Mouse (Mus musculus) B cell, adult 2 months (primary cell): ENCODE results near the gene Gpt2.
A peak's percentile ranks its signal among the peaks of the same experiment; 100 is the strongest.

Experiments used
- DNase-seq, 2 experiments: peaks; one replicate each; pipeline ENCODE4 v3.0.0; 2022

The Gpt2 gene

DNA sequence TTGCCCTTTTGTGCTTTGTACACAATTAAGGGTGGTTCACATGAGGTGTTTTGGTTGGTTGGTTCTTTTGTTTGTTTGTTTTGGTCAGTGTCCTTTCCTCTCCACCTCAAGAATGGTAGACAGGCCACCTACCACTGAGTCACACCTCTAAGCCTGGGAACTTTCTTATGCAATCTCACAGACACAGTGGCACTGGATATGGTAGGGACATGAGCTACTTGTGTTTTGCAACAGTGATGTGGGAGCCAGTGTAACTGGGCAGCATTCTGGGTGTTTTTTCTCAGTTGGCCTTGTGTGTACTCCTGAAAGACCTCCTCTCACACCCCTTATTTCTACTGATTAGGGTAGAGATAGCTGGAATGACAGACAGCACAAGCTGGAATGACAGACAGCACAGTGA lies 3.7 kb upstream of the Gpt2 start:
- DNase-seq: no peak

DNA sequence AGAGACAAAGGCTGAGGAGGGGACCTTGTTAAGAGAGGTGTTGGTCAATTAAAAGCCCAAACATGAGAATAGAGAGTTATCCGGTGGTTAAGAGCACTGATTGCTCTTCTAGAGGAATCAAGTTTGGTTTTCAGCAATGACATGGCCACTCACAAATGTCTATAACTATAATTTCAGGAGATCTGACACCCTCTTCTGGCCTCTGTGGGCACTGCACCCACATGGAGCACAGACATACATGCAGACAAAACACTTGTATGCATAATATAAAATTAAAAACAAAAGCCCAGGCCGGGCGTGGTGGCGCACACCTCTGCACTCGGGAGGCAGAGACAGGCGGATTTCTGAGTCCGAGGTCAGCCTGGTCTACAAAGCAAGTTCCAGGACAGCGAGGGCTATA lies 2.8 kb upstream of the Gpt2 start:
- DNase-seq: peak; percentile 10 to 15

DNA sequence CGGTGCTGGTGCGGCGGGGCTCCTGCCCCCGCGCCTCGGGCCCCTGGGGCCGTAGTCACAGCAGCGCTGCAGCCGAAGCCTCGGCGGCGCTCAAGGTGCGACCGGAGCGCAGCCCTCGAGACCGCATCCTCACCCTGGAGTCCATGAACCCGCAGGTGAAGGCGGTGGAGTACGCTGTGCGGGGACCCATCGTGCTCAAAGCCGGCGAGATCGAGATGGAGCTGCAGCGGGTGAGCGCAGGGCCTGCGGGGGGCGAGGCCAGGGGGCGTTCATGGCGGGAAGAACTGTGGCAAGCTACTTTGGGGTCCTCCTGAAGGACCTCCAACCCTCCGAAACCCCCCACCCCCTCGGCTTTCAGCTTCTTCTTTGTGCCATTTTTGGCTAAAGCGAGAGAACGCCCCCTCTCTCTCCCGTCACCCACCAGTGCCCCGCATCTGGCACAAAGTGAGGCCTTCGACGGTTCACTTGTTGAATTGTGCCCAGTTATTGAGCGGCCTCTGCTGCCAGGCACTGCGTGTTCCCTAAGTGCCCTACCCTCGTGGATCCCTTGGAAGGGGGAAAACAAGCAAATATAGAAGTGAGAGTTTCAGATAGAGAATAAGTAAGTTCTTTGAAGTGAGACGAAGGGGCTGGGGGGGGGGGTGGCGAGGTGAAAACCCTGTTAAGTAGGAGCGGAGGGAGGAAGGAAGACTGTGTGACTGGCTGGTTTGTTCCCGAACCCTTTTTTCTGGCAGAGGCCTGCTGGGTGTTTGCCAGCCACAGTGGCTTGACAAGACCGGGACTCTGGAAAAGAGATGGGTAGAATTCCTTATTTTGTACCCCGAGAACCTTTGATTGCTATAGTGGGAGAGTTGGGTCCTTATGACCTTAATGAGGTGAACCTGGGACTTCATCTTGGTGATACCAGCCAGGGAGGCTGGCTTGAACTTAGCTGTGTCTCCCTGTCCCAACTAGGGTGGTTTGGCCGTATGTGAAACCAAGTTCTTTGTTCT lies 860 bp downstream of the Gpt2 start:
- DNase-seq: peak in 1 of 2 experiments; percentile 4

DNA sequence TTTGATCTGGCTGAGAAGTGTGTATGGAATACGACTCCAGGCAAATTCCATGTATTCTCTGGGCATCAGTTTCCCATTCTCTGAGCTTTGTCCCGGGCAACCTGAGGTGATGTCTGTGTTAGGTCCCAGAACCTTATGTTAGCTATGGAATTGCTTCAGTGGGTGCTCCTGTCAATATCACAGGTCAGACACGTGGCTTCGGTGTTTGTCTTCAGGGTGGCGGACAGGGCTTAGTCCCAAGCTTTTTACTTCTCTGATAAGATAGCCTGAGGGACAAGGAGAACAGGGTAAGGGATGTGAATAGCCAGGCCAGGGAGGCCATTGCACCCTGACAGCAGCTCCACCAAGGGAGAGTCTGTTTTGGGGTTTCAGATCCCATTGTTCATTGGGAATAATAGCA lies 3.7 kb downstream of the Gpt2 start:
- DNase-seq: no peak

DNA sequence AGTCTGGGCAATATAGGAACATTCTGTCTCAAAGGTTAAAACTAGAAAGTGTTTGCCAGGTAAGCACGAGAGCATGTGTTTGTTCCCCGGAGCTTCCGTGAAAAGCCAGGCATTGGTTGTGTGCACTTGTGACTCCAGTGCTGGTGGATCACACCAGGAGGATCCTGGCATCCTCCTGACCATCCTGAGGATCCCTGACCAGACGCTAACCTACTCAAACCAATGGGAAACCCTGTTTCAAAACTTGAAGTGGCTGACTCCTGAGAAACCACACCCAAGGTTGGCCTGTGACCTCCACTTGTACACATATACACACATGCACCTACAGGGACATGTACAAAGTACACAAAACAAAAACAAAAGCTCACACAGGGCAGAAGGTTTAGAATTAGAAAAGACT lies 4.4 kb downstream of the Gpt2 start:
- no peak for DNase-seq

DNA sequence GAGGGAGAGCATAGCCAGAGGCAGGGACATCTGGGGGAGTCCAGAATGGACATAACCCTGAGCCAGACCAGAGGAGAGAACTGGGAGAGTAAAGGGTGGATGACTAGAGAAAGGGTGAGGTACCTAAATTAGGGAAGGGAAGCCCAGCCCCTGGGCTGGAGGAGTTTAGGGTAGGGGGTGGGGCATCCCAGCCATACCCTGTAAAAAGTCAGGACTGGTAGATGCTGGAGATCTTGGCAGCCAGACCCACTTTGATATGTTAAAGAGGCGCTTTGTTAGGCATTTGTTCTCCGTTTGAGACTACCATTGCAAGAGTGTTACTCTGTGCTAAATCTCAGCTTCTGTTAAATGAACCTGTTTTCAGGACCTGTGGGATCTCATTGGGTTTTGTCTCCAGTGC lies 6.2 kb downstream of the Gpt2 start:
- DNase-seq: no peak

DNA sequence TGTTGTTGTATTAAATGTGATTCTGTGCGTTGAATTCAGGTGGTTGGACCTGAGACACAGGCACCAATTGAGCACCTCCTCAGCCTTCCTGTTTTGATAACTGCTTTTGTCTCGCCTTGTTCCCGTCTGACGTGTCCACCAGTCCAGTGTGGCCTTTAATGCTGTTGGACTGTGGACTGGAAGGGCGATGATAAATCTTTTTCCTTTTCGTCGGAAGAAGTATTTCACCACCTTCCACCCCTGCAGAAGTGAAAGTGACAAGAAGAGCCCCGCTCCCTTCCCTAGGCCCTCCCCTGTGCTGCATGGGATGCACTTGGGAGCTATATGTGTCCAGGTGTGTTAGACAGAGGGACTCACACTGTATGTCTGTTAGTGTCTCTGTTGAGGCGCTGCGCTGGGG lies 8.1 kb downstream of the Gpt2 start:
- no peak for DNase-seq

DNA sequence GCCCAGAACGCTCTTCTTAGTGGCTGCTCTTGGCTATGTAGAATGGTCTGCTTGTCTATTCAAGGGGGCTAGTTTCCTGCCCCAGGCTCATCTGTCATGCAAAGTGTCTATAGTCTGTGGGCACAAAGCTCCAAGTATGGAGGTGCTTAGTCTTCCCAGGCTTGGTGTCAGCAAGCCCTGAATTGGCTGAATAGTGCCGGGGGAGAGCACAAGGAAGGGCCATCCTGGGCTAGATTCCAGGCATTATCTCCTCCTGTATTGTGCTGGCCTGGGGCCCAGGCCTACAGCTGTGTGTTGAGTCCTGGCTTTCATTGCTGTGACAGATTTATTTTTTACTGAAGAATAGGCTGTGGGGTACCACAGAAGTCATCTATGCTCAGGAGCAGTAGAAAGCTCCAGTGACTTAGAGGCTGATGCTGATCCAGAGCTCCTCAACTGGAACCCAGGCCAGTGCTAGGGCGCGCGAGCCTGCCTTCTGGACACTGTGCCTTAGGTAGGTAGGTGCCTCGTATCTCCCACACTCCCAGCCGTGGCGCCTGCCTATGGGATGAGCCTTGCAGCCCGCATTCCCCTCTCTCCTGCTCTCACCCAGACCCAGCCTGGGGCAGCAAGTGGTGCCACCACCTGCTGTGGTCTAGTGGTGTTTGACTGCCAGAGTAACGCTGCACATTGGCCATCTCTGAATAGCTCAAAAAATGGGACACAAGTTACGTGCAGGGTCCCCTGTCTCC lies 8.7 kb downstream of the Gpt2 start:
- DNase-seq: no peak

DNA sequence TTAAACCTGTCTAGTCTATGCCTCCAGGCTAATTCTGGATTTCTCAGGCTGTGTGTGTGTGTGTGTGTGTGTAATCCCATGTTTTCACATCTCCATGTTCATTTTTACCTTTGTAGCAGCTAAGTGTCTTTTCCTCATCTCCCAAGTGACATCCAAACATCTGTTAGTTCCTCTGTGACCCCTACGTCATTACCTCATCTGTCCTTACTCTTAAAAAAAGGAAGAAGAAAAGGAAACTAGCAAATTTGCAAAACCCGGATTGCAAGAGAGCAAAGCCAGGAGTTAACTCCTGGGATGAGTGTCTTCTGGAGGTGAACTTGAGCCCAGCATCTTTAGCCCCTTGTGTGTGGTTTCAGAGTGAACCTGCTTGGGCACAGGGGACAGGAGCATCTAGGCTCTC lies 10.0 kb downstream of the Gpt2 start:
- no peak for DNase-seq

DNA sequence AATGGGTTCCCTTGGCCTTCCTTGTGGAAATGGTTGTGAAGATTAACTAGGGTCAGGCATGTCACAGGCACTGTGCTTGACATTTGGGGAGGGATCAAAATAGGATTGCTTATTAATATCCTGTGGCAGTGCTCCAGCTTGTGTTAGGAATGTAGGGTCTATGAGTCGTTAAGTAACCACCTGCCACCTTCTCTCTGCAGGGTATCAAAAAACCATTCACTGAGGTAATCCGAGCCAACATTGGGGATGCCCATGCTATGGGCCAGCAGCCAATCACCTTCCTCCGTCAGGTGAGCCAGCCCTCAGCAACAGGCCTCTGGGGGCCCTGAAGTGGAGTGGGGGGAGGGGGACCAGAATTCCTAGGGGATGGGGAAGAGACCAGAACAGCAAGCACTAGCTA lies 10.7 kb downstream of the Gpt2 start:
- no peak for DNase-seq

DNA sequence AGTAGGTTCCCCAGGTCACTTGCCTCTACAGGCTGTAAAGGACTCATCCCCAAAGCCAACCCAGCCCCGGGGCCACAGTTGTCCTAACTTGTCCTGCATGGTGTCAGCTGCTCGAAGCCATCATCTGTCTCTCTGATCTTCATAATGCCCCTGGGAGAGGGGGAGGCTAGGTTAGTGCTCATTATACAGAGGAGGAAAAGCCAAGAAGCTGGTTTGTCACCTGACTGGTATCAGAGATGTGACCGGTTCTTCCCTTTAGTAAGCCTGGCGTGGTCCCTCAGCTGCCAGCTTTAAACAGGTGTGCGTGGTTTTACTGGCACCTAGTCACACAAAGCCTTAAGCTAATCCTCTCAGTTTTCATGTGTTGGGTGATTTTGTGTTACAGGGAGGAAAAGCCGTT lies 12.3 kb downstream of the Gpt2 start:
- no peak for DNase-seq

DNA sequence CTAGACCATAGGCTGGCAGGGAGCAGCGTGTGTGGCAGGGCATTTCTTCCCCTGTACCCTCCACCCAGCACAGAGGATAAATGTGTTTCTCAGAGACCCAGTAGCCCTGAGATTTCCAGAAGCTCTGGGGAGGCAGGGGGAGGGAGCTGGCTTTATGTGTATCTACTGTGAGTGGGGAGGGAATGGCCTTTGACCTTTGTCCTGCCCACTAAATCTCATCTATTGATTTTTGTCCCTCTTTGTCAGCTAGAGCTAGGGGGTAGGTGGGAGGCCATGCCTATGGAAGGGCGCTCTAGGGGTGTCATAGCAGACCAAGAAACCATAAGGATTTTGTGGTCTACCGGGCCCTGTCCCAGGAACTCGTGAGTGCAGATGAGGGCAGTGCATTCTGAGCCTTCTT lies 14.2 kb downstream of the Gpt2 start:
- no peak for DNase-seq

DNA sequence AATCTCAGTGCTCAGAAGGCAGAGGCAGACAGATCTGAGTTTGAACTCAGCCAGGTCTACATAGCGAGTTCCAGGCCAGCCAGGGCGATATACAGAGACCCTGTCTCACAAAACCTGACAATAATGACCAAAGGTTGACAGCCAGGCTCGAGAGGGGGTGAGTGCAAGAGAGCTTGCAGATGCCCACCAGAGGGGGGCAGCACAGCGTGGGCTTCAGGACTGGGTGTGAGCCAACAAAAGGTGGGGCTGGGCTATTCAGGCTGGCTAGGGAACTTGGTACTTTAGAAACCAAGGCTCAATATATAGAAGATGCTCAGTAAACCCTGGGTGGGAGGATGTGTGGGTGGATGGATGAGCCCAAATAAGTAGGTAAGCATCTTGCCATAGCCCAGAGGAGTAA lies 16.3 kb downstream of the Gpt2 start:
- no peak for DNase-seq

DNA sequence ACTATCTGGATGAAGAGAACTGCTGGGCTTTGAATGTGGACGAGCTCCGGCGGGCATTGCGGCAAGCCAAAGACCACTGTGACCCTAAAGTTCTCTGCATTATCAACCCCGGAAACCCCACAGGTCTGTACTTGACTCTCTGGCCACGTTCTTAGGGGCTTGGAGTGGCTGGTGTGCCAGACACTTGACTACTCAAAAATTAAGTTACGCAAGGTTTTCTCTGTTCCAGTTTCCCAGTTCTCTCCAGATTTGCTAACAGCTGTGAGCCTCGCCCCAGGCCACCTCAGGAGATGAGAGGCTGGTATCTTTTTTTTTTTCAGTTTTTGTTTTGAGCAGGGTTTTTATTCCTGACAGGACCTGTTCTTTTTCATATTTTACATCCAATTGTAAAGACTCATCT lies 19.9 kb downstream of the Gpt2 start:
- DNase-seq: no peak

DNA sequence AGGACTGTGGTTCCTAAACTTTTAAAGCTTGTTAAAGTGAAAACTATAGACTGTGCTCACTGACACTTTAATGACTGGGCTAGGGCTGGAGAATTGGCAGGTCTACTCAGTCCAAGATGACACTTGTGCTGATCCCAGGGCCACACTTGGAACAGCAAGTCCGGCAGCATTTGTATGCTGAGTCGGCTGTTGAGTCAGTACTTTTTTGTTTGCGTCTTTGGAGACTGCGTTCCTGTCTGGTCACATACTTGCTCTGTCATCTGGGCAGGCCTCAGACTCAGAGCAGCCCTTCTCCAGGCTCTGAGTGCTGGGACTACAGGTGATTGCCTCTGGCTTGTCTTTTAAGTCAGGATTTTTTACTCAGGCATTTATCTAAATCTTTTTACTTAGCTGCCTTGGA lies 20.9 kb downstream of the Gpt2 start:
- DNase-seq: no peak

DNA sequence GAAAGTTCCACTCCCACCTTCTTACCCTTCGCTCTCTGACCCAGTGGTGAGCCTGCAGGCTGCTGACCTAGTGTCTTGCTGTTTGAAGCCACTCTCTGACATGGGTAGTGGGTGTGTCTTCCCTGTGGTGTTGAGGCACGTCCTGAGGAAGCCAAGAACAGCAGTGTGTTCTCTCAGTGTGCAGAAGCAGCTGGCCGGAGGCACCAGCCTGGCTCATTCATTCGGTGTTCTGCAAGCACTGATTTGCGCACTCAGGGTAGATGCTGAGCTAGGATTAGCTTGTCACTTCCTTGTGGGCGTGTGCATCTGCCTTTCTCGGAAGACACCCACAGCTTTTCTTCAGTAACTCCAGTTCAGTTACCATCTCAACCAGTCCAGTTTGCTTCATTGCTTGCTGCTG lies 23.0 kb downstream of the Gpt2 start:
- DNase-seq: no peak

DNA sequence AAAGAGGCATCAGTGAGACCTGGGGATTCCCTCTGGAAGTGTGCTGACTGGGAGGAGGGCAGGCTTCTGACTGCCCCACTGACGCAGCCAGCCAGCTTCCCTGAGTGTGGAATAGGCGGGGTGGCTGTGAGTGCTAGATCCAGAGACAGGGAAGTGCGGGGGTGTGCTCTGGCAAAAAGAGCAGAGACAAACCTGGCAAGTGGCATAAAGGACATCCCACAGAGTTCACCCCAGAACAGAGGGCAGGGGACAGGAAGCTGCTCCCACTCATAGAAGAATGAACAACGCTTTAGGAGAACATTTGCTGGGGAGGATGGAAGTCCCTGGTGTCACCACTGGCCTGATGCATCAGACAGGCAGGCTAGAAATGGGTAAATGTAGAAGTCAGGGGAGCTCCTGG lies 25.0 kb downstream of the Gpt2 start:
- no peak for DNase-seq

DNA sequence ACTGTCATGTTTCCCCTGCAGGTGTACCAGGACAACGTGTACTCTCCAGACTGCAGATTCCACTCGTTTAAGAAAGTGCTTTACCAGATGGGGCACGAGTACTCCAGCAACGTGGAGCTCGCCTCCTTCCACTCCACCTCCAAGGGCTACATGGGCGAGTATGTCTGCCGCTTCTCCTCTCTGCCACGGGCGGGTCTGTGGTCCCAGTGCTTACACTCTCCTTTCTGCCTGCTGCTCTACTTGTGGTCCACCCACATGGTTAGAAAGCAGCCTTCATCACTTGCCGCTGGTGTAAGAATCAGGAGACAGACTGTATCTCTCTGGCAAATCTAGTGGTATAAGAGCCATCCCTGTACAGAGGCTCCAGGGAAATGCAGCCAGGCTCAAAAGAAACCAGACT lies 25.6 kb downstream of the Gpt2 start:
- no peak for DNase-seq

DNA sequence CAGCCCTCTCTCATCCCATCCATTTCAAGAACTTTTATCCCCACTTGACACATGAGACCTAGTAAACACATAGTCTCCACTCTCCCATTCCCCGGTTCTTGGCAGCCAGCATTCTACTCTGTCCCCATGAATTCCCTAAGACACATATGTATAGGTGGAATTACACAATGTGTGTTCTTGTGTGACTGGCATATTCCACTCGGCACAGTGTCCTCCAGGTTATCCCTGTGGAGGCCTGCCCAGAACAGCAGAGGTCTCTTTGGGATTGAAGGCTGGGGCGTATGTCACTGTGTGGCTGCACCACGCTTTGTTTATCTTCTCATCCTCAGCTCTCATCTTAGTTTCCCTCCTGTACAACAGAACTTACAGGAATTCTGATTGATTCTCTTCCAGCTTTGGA lies 28.2 kb downstream of the Gpt2 start:
- no peak for DNase-seq

DNA sequence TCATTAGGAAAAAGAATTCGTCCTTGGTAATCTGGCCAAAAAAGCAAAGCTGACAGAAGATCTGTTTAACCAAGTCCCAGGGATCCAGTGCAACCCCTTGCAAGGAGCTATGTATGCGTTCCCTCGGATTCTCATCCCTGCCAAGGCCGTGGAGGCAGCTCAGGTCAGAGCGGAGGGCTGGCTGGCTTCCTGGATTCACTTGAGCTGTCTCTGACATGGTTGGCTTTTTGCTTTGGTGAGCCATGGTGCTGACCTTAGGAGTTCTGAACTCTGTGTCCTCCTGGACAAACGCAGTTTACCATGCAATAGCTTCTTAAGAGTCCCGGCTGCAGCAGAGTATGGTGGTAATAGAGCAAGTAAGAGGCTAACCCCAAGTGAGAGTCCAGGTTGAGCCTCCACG lies 29.0 kb downstream of the Gpt2 start:
- DNase-seq: no peak

DNA sequence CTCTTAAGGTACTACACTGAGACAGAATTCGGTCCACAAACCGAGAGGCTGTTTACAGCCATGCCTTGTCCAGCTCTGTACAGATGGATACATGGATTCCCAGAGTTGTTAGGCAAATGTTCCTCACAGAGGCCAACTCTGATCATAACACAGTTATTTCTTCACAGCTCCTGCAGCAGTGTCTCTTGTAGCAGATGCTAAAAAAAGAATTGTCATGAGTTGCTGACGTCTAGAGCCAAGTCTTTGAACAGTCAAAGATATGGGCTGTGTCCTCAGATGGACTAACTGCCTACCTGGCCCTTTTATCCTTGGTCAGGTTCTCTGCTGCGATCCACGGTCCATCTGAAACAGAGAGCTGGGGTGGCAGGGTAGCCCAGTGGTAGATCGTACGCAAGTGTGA lies 31.7 kb downstream of the Gpt2 start:
- no peak for DNase-seq

DNA sequence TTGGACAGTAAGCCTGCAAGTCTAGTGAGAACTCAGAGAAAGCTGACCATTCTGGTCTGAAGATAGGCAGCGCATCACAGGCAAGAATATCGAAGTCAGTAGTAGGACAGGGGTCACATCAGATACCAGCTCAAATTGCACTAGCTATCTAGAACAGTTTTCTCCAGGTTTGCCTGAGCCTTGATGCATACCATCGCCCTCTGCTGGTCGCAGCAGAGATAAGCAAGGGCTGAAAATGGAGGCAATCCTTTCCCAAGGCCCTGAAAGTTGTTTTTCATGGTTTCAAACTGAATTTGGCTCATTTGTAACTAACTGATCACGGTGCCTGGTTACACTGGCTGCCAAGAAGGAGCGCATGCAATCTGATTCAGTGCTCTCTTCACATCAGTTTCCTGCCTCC lies 33.7 kb downstream of the Gpt2 start:
- peak; percentile 70 to 71 for DNase-seq

DNA sequence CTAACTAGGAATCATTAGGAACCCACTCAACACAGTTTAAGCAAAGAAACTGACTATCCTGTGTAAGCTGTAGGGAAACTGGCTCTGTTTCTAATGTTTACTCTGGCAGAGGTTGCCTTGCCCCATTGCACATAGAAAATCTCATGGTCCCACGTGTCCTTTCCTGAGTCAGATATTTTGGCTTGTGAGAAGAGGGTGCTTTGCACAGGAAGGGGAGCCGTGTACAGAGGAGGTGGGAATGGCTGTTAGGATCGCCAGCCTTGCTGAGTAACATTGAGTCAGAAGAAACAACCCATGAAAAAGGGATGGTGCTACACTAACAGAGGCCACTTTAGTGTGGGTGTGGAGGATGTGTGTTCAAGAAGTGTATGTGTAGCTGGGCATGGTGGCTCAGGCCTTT lies 36.6 kb downstream of the Gpt2 start:
- no peak for DNase-seq

DNA sequence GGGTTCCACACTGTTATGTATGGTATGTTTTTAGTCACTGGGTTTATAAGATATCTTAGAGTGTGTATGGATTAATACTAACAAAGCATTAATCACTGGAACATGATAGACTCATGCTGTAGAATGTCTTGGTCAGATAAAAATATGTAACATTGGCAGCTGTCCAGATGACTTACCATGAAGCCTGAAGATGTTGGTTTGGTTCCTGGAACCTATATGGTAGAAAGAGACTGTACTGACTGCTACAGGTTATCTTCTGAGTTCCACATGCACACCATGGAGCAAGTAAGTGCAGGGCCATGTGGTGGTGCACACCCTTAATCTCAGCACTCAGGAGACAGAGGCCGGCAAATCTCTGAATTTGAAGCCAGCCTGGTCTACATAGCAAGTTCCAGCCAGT lies 38.3 kb downstream of the Gpt2 start:
- no peak for DNase-seq
